Mouse (Mus musculus) lung, postnatal 0 days (tissue): ENCODE measurements around the gene Selenom. TPM values are rescaled to one million over a fixed set of nuclear protein-coding genes. Genes with fewer than 3 reads are reported as not detected.

Source experiments
- ATAC-seq: fragments of 200-750 bp; cut with Nextera tagmentation; 2 replicates; pipeline ENCODE4 v1.8.0; 2017; ENCODE audit warnings: moderate library complexity
- DNase-seq: peaks from one replicate; pipeline ENCODE4 v3.0.0-alpha.2; 2016; ENCODE audit warnings: low spot score
- H3K27ac ChIP-seq: fragments of 300-500 bp; sonication (generic); 2 replicates; pipeline ENCODE4 v1.5.1; 2014; ENCODE audit warnings: antibody characterized with exemption, mild to moderate bottlenecking, low read length, mixed read lengths
- H3K27me3 ChIP-seq: fragments of 300-500 bp; sonication (generic); replicated peaks from 2 replicates; pipeline ENCODE4 v1.6.1; 2014; ENCODE audit warnings: low read length, mixed read lengths; ENCODE audit not compliant: insufficient read depth
- H3K36me3 ChIP-seq: fragments of 300-500 bp; sonication (generic); 2 replicates; pipeline ENCODE4 v1.6.1; 2014; ENCODE audit warnings: low read length, mixed read lengths; ENCODE audit not compliant: insufficient read depth
- H3K4me1 ChIP-seq: fragments of 300-500 bp; sonication (generic); 2 replicates; pipeline ENCODE4 v1.6.1; 2014; ENCODE audit warnings: antibody characterized with exemption, low read depth, low read length, mixed read lengths; ENCODE audit not compliant: insufficient read depth
- H3K4me2 ChIP-seq: fragments of 300-500 bp; sonication (generic); replicated peaks from 2 replicates; pipeline ENCODE4 v1.6.1; 2014; ENCODE audit warnings: low read depth, mild to moderate bottlenecking, low read length, moderate library complexity, mixed read lengths
- H3K4me3 ChIP-seq: fragments of 300-500 bp; sonication (generic); 2 replicates; pipeline ENCODE4 v1.5.1; 2014; ENCODE audit warnings: low read depth, low read length
- H3K9ac ChIP-seq: fragments of 300-500 bp; sonication (generic); replicated peaks from 2 replicates; pipeline ENCODE4 v1.6.1; 2014; ENCODE audit warnings: low read depth, mild to moderate bottlenecking
- H3K9me3 ChIP-seq: fragments of 300-500 bp; sonication (generic); 2 replicates; pipeline ENCODE4 v1.6.1; 2016; ENCODE audit warnings: low read length, mixed read lengths
- CTCF ChIP-seq: IDR thresholded peaks from 2 replicates; pipeline ENCODE4 v1.5.1; 2016; ENCODE audit warnings: antibody characterized with exemption, mild to moderate bottlenecking
- EP300 ChIP-seq: IDR thresholded peaks from 2 replicates; pipeline ENCODE4 v1.6.1; 2016; ENCODE audit warnings: antibody characterized with exemption, mild to moderate bottlenecking, control low read depth
- WGBS: fragments of 180-500 bp; shearing (Covaris S2); extraction: QIAGEN DNeasy Blood & Tissue Kit; methylation state at CpG from one replicate; pipeline ENCODE4 v1.1.7; 2014; 5-methylcytosine and 5-hydroxymethylcytosine counted together
- polyA plus RNA-seq: library from polyadenylated mRNA; unstranded; fragments of >200 nt; fragmentation: Nextera tagmentation; extraction: Ambion mirVana; gene quantifications from 2 replicates; pipeline ENCODE4 v1.2.1, GENCODE M21; 2015

Selenom gene
- polyA plus RNA-seq, 1 experiment from 2014 or later = 60.8 TPM

DNA sequence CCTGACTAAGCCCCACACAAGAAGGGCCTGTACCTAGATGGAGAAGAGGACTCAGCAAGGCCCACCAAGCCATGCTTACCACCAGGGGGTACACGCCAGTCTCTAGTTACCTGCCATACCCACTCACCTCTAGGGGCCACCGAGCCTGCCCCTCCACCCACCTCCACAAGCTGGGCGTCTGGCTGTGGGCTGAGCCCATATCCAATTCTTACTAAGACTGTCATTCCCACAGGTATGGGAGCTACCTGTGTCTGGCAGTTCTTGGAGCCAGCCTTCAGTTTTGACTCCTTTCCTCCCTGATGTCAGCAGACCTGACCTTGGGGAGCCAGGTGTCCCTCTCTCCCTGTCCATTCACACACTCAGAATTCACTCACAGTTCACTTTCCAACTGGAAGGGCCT lies 23.2 kb downstream of the Selenom start:
- 66% methylated on average over 3 of the region's 3 CpGs for WGBS
- 0 out of 2 replicates have a peak overlapping the region, but pooled peaks have one; percentile 70 for H3K9ac ChIP-seq
- peaks cover 3% of the 10 kb centered on the region; the same call in 1 of the 2 replicates for H3K36me3 ChIP-seq
- DNase-seq (no peak), ATAC-seq (no peak)
- no peaks in the 10 kb centered on the region for H3K27me3 ChIP-seq
- peaks cover 25% of the 10 kb centered on the region for H3K4me1 ChIP-seq
- TF ChIP-seq CTCF (peak; percentile 30), EP300 (no peak)
- peak overlapping the region; percentile 64 for H3K4me3 ChIP-seq
- H3K4me2 ChIP-seq = peak overlapping the region; percentile 82
- H3K27ac ChIP-seq = no peak overlapping the region; the same call in 1 of the 2 replicates
- H3K9me3 ChIP-seq = no peaks in the 10 kb centered on the region

GRCm38 (mm10) chr11:3538341-3538740 lies 23.9 kb downstream of the Selenom start:
- Histone ChIP-seq H3K27ac (peak overlapping the region; percentile 77; the same call in 1 of the 2 replicates), H3K4me1 (peaks cover 25% of the 10 kb centered on the region), H3K36me3 (peaks cover 3% of the 10 kb centered on the region; the same call in 1 of the 2 replicates), H3K9ac (peak overlapping the region; percentile 70), H3K4me3 (peak overlapping the region; percentile 64), H3K9me3 (no peaks in the 10 kb centered on the region), H3K27me3 (no peaks in the 10 kb centered on the region), H3K4me2 (peak overlapping the region; percentile 82)
- 44% methylated on average over 4 of the region's 4 CpGs for WGBS
- TF ChIP-seq CTCF = no peak
- no peak for TF ChIP-seq EP300
- DNase-seq (no peak), ATAC-seq (no peak)

DNA sequence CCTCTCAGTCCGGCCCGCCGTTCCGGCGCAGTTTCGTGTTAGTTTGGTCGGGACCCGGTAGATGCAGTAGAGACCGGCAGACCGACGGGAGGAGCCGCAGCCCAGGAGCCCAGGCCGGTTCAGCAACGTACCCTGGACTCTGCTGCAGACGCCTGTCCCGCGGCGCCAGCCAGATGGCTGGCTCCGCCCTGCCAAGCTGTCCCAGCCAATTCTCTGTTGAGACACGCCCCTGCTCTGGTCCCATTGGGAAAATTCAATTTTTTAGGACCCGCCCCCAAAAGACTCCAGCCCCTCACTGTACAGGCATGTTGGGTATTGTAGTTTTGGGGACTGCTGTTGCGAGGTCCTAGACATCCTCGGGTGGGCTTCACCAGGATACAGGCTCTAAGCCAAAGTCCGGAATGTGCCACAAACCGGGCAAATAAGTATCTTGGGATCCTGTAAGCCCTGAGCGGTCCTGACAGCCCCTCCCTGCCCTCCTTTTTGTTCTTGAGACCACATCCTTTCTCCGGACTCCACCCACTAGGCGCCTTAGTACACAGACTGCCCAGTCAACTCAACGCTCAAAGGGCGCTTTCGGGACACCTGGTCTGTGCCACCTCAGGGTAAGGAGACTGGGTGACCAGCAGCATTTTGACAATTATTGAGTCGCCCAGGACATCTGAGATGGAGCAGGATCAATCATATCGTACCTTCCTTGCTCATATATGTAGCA lies 24.8 kb downstream of the Selenom start:
- Histone ChIP-seq H3K36me3 (no peaks in the 10 kb centered on the region), H3K9me3 (no peaks in the 10 kb centered on the region), H3K27me3 (no peaks in the 10 kb centered on the region), H3K27ac (peak overlapping the region; percentile 77), H3K9ac (peak overlapping the region; percentile 70), H3K4me2 (peak overlapping the region; percentile 82), H3K4me1 (peaks cover 25% of the 10 kb centered on the region), H3K4me3 (peak overlapping the region; percentile 64)
- 4% methylated on average over 33 of the region's 33 CpGs for WGBS
- ATAC-seq (peak; percentile 86), DNase-seq (peak; percentile 99)
- TF ChIP-seq CTCF (no peak), EP300 (peak; percentile 19; the same call in 1 of the 2 replicates)

DNA sequence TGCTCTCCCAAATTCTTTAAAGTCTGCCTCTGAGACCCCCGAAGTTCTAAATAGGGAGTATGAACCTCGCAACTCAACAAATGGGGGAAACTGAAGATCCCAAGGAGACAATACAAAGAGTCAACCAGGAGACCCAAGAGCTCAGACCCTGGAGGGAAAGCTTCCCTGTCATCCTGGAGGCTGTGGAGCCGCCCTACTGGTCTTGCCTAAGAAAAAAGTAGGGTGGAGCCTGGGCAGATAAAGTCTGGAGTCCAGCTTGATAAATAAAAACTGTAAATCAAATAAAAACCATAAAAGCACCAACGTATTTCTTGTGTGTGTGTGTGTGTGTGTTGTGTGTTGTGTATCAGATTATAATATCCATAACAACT lies 25.3 kb downstream of the Selenom start:
- Histone ChIP-seq H3K4me3 (0 out of 2 replicates have a peak overlapping the region, but pooled peaks have one; percentile 64), H3K4me2 (peak overlapping the region; percentile 82), H3K9me3 (no peaks in the 10 kb centered on the region), H3K36me3 (no peaks in the 10 kb centered on the region), H3K9ac (no peak overlapping the region), H3K4me1 (peaks cover 25% of the 10 kb centered on the region), H3K27ac (no peak overlapping the region), H3K27me3 (no peaks in the 10 kb centered on the region)
- no peak for ATAC-seq
- no peak for DNase-seq
- WGBS = 68% methylated on average over 4 of the region's 4 CpGs
- TF ChIP-seq EP300 = no peak
- TF ChIP-seq CTCF = peak; percentile 27; the same call in 1 of the 2 replicates

DNA sequence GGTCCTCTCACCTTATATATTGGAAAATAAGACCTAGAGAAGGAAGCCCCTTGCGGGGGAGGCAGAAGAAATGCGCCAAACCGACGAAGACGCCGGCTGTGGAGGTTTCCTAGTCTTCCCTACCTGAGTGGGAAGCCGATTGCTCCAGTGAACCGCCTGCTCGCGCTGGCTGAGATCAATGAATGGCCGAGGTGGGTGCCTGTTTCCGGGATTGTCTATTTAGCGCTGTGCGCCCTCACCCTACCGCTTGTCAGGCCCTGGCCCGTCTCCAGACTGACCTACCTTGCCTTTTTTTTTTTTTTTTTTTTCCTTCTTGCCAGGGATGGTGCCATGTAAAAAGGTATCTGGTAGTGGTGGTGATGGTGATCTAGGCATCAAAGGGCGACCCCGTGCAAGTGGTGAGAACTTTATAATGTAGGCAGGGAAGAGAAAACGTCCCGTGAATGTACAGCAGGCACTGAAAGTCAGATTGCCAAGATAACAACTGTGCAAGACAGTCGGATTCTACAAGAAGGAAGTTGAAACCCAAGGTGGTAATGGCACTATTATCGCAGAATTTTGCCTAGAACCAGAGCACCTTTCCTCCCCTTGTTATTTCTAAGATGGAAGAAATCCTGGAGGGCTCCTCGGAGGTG lies 26.1 kb downstream of the Selenom start, which contains the start of gene Smtn:
TSS of gene Smtn (minus strand) at position 162 of the 635 bp plus-strand sequence.
- Histone ChIP-seq H3K27ac (no peak within 1 kb of the TSS; the same call in 1 of the 2 replicates), H3K4me3 (peak within 1 kb of the TSS; percentile 64), H3K4me2 (peak within 1 kb of the TSS; percentile 82), H3K4me1 (peaks cover 24% of the 10 kb centered on the region), H3K36me3 (no peaks in the 10 kb centered on the region), H3K9me3 (no peaks in the 10 kb centered on the region), H3K27me3 (no peaks in the 10 kb centered on the region), H3K9ac (no peak within 1 kb of the TSS)
- no peak for TF ChIP-seq EP300
- no peak for TF ChIP-seq CTCF
- WGBS = 92% methylated on average over 23 of the region's 23 CpGs
- no peak for ATAC-seq
- DNase-seq = no peak

DNA sequence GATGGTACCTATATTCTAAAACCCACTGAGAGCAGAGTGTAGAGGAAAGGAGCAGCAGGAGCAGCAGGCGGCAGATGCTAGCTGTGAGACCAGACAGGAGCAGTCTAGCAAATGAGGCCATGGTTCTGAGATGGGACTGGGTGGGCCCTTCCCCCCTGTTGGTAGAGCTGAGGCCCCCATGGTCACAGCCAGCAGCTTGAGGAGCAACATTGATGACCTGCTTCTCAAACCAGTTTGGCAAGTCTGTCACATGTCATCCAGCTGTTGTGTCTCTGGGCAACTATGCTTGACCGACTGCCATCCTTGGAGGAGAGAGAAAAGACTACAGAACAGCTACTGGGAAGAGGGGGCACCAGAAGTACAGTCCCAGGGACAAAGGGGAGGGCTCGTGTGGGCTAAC lies 27.4 kb downstream of the Selenom start:
- TF ChIP-seq CTCF (no peak), EP300 (no peak)
- no peak overlapping the region for H3K4me2 ChIP-seq
- H3K9me3 ChIP-seq = no peaks in the 10 kb centered on the region
- H3K27ac ChIP-seq = no peak overlapping the region
- no peak for ATAC-seq
- no peaks in the 10 kb centered on the region for H3K36me3 ChIP-seq
- H3K27me3 ChIP-seq = no peaks in the 10 kb centered on the region
- WGBS = 69% methylated on average over 3 of the region's 3 CpGs
- no peak overlapping the region for H3K9ac ChIP-seq
- H3K4me3 ChIP-seq = no peak overlapping the region
- H3K4me1 ChIP-seq = peaks cover 15% of the 10 kb centered on the region
- DNase-seq = no peak
